Mouse (Mus musculus) forebrain, embryonic 14.5 days (tissue): ENCODE data around the gene Ccdc85b. TPM values are rescaled to one million over a fixed set of nuclear protein-coding genes. Genes with fewer than 3 reads are reported as not detected.

Experiments used
- ATAC-seq: fragments of 200-750 bp; cut with Nextera tagmentation; 2 replicates; pipeline ENCODE4 v1.8.0; 2017; ENCODE audit warnings: mild to moderate bottlenecking, moderate library complexity
- DNase-seq: peaks from one replicate; pipeline ENCODE4 v3.0.0-alpha.2; 2015; ENCODE audit warnings: low spot score
- H3K27ac ChIP-seq: fragments of 300-500 bp; sonication (generic); 2 replicates; pipeline ENCODE4 v1.5.1; 2014; ENCODE audit warnings: low read depth, mild to moderate bottlenecking, control low read depth, low read length, moderate library complexity
- H3K27me3 ChIP-seq: fragments of 300-500 bp; sonication (generic); replicated peaks from 2 replicates; pipeline ENCODE4 v1.6.1; 2014; ENCODE audit warnings: low read length, control low read depth, mixed read lengths; ENCODE audit not compliant: control insufficient read depth, insufficient read depth
- H3K36me3 ChIP-seq: fragments of 300-500 bp; sonication (generic); 2 replicates; pipeline ENCODE4 v1.6.1; 2014; ENCODE audit warnings: low read length, control low read depth; ENCODE audit not compliant: control insufficient read depth, insufficient read depth
- H3K4me1 ChIP-seq: fragments of 300-500 bp; sonication (generic); 2 replicates; pipeline ENCODE4 v1.6.1; 2014; ENCODE audit warnings: antibody characterized with exemption, low read length, control low read depth; ENCODE audit not compliant: control insufficient read depth, insufficient read depth
- H3K4me2 ChIP-seq: fragments of 300-500 bp; sonication (generic); 2 replicates; pipeline ENCODE4 v1.6.1; 2014; ENCODE audit warnings: mild to moderate bottlenecking, control low read depth, low read length
- H3K4me3 ChIP-seq: fragments of 300-500 bp; sonication (generic); 2 replicates; pipeline ENCODE4 v1.5.1; 2014; ENCODE audit warnings: low read depth, low read length, control low read depth
- H3K9ac ChIP-seq: fragments of 300-500 bp; sonication (generic); 2 replicates; pipeline ENCODE4 v1.6.1; 2014; ENCODE audit warnings: mild to moderate bottlenecking, low read length, control low read depth, moderate library complexity
- H3K9me3 ChIP-seq: fragments of 300-500 bp; sonication (generic); replicated peaks from 2 replicates; pipeline ENCODE4 v1.6.1; 2016; ENCODE audit warnings: low read length, control low read depth, mixed read lengths; ENCODE audit not compliant: control insufficient read depth
- WGBS: fragments of 180-500 bp; shearing (Covaris S2); extraction: QIAGEN DNeasy Blood & Tissue Kit; methylation state at CpG from one replicate; pipeline ENCODE4 v1.1.7; 2014; 5-methylcytosine and 5-hydroxymethylcytosine counted together
- polyA plus RNA-seq: library from polyadenylated mRNA; unstranded; fragments of >200 nt; fragmentation: Nextera tagmentation; extraction: Ambion mirVana; gene quantifications from 2 replicates; pipeline ENCODE4 v1.2.1, GENCODE M21; 2014

The Ccdc85b gene
- polyA plus RNA-seq, 1 experiment from 2014 or later = 5.9 TPM

DNA sequence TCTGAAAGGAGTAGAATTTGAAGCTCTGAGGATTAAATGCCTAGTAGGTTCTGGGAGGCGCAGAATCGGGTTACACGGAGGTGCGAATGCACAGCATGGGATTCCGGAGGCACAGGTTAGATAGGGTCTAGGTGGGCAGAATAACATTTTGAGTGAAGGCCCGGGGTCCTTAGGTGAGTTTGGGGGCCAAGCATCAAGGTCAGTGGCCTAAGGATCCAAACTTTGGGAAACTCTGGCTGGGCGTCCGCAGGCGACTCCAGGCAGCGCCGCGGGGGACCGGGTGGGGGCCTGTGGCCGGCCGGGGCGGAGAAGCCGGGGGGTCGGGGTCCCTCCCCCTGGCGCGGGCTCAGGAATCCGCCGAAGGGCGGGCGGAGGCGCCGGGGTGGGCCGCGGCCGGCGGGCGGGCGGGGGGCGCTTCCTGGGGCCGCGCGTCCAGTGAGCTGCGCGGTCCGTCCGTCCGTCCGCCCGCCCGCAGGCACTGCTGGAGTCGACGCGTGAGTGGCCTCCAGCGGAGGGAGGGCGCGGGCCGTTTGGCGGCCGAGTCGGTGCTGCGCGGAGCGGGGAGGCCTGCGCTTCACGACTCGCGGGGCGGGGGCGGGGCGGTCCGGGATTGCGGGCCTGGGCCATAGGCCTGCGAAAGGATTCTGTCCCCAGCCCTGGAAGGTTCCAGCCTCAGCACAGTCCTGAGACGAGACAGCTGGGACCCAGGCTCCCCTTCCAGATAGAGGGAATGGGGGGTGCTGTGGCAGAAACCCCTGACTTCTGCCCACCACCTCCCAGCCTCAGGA is 16.8 kb upstream of the Ccdc85b start:
- Histone ChIP-seq H3K4me2 (peak overlapping the region; percentile 94), H3K9me3 (no peaks in the 10 kb centered on the region), H3K9ac (peak overlapping the region; percentile 78), H3K27me3 (no peaks in the 10 kb centered on the region), H3K27ac (no peak overlapping the region; the same call in 1 of the 2 replicates), H3K4me3 (peak overlapping the region; percentile 55), H3K4me1 (peaks cover 10% of the 10 kb centered on the region; the same call in 1 of the 2 replicates), H3K36me3 (peaks cover 5% of the 10 kb centered on the region; the same call in 1 of the 2 replicates)
- ATAC-seq (peak; percentile 66), DNase-seq (peak; percentile 34)
- WGBS = under 1% methylated on average over 43 of the region's 68 CpGs

GRCm38 (mm10) chr19:5473720-5474119 is 16.0 kb upstream of the Ccdc85b start, which contains the start of gene Efemp2:
Gene Efemp2 (plus strand): TSS chr19:5473954.
- Histone ChIP-seq H3K27ac (no peak within 1 kb of the TSS), H3K9ac (peak within 1 kb of the TSS; percentile 78), H3K4me3 (peak within 1 kb of the TSS; percentile 55), H3K27me3 (no peaks in the 10 kb centered on the region), H3K9me3 (no peaks in the 10 kb centered on the region), H3K4me1 (peaks cover 10% of the 10 kb centered on the region; the same call in 1 of the 2 replicates), H3K4me2 (peak within 1 kb of the TSS; percentile 94), H3K36me3 (peaks cover 4% of the 10 kb centered on the region; the same call in 1 of the 2 replicates)
- ATAC-seq (peak; percentile 64), DNase-seq (peak; percentile 85)
- under 1% methylated on average over 22 of the region's 22 CpGs for WGBS

DNA sequence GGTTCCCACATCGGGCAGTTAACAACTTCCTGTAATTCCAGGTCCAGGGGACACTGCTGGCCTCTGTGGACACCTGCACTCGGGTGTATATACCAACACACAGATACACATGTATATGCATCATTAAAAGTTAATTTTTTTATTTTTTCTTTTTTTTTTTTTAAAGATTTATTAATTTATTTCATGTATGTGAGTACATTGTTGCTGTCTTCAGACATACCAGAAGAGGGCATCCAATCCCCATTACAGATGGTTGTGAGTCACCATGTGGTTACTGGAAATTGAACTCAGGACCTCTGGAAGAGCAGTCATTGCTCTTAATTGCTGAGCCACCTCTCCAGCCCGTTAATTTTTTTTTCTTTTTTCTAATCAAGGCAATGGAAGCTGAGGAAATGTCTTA is 15.2 kb upstream of the Ccdc85b start:
- ATAC-seq (no peak), DNase-seq (no peak)
- peaks cover 2% of the 10 kb centered on the region; the same call in 1 of the 2 replicates for H3K36me3 ChIP-seq
- H3K4me1 ChIP-seq = peaks cover 10% of the 10 kb centered on the region; the same call in 1 of the 2 replicates
- no peak overlapping the region for H3K9ac ChIP-seq
- H3K27ac ChIP-seq = no peak overlapping the region
- H3K9me3 ChIP-seq = no peaks in the 10 kb centered on the region
- 77% methylated on average over 3 of the region's 3 CpGs for WGBS
- no peak overlapping the region for H3K4me2 ChIP-seq
- H3K27me3 ChIP-seq = no peaks in the 10 kb centered on the region
- H3K4me3 ChIP-seq = no peak overlapping the region

GRCm38 (mm10) chr19:5471846-5472245 is 14.2 kb upstream of the Ccdc85b start:
- H3K36me3 ChIP-seq = peaks cover 12% of the 10 kb centered on the region

GRCm38 (mm10) chr19:5468374-5468773 is 10.7 kb upstream of the Ccdc85b start, which contains the start of gene Ctsw:
Gene Ctsw (minus strand): TSS chr19:5468507.
- no peak within 1 kb of the TSS for H3K27ac ChIP-seq
- WGBS = 65% methylated on average over 5 of the region's 5 CpGs
- no peaks in the 10 kb centered on the region for H3K9me3 ChIP-seq

More at GRCm38 (mm10) chr19:5471846-5472245, 14.2 kb upstream of the Ccdc85b start:
- DNase-seq (no peak), ATAC-seq (no peak)
- peaks cover 10% of the 10 kb centered on the region; the same call in 1 of the 2 replicates for H3K4me1 ChIP-seq
- H3K27me3 ChIP-seq = no peaks in the 10 kb centered on the region
- 47% methylated on average over 5 of the region's 5 CpGs for WGBS
- H3K4me2 ChIP-seq = no peak overlapping the region
- no peak overlapping the region for H3K27ac ChIP-seq
- no peak overlapping the region for H3K9ac ChIP-seq
- no peaks in the 10 kb centered on the region for H3K9me3 ChIP-seq
- H3K4me3 ChIP-seq = no peak overlapping the region

GRCm38 (mm10) chr19:5466916-5467500 is 9.3 kb upstream of the Ccdc85b start:
- ATAC-seq (no peak), DNase-seq (no peak)
- 95% methylated on average over 6 of the region's 6 CpGs for WGBS
- H3K4me1 ChIP-seq = 0 out of 2 replicates have a peak, but pooled peaks cover 4% of the 10 kb centered on the region
- H3K27me3 ChIP-seq = no peaks in the 10 kb centered on the region
- no peaks in the 10 kb centered on the region for H3K9me3 ChIP-seq
- H3K4me3 ChIP-seq = no peak overlapping the region
- H3K36me3 ChIP-seq = peaks cover 56% of the 10 kb centered on the region
- H3K4me2 ChIP-seq = no peak overlapping the region
- H3K27ac ChIP-seq = no peak overlapping the region
- H3K9ac ChIP-seq = no peak overlapping the region

More at GRCm38 (mm10) chr19:5468374-5468773, 10.7 kb upstream of the Ccdc85b start, which contains the start of gene Ctsw:
- DNase-seq = no peak
- 0 out of 2 replicates have a peak, but pooled peaks cover 4% of the 10 kb centered on the region for H3K4me1 ChIP-seq
- H3K4me2 ChIP-seq = no peak within 1 kb of the TSS
- H3K4me3 ChIP-seq = no peak within 1 kb of the TSS
- no peak for ATAC-seq
- no peak within 1 kb of the TSS for H3K9ac ChIP-seq
- H3K36me3 ChIP-seq = peaks cover 43% of the 10 kb centered on the region
- no peaks in the 10 kb centered on the region for H3K27me3 ChIP-seq

- Histone ChIP-seq H3K27ac (no peak overlapping the region), H3K27me3 (no peaks in the 10 kb centered on the region), H3K36me3 (peaks cover 58% of the 10 kb centered on the region), H3K4me1 (peaks cover 11% of the 10 kb centered on the region), H3K9ac (no peak overlapping the region), H3K4me2 (no peak overlapping the region), H3K4me3 (no peak overlapping the region), H3K9me3 (no peaks in the 10 kb centered on the region)
- WGBS = 97% methylated on average over 8 of the region's 8 CpGs
- ATAC-seq (no peak), DNase-seq (no peak)
Observed at GRCm38 (mm10) chr19:5465037-5465436, 7.3 kb upstream of the Ccdc85b start.

DNA sequence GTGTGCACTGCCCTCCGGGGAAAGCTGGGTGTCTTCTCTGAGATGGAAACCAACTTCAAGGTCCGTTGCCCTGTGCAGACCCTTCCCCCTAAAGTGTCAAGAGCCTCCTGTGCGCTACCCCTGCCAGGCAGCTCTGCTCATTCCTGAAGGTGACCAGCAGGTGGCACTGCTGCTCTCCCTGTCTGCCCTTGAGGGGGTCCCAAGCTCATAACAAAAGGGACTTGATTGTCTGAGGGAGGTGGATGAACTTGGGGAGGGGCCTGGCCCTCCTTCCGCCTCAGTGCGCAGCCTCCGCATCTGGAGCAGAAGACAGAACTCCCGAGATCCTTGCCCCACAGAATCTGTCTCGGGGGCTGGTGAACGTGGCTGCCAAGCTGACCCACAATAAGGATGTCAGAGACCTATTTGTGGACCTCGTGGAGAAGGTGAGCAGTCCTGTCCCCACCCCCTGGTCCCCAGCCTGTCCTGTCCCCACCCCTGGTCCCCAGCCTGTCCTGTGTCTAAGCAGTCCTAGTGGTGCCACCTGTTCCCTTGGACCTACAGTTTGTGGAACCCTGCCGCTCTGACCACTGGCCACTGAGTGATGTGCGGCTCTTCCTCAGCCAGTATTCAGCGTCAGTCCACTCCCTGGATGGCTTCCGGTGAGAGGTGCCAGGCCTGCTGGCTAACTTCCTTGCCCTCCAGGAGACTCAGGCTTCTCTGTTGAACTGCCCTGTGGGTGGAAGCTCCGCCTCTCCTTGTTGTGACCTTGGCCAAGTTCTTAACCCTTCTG is 6.3 kb upstream of the Ccdc85b start:
- H3K9me3 ChIP-seq = no peaks in the 10 kb centered on the region
- H3K4me1 ChIP-seq = peaks cover 14% of the 10 kb centered on the region
- H3K27ac ChIP-seq = peak overlapping the region; percentile 52; the same call in 1 of the 2 replicates
- peak overlapping the region; percentile 11 for H3K4me3 ChIP-seq
- DNase-seq (peak; percentile 88), ATAC-seq (peak; percentile 62)
- peak overlapping the region; percentile 58 for H3K9ac ChIP-seq
- WGBS = 41% methylated on average over 15 of the region's 15 CpGs
- no peaks in the 10 kb centered on the region for H3K27me3 ChIP-seq
- H3K36me3 ChIP-seq = peaks cover 58% of the 10 kb centered on the region
- H3K4me2 ChIP-seq = peak overlapping the region; percentile 47
